Mouse (Mus musculus) liver, embryonic 14.5 days (tissue): Measurements from ENCODE around the gene Cftr. TPM values are rescaled to one million over a fixed set of nuclear protein-coding genes. Genes with fewer than 3 reads are reported as not detected.

ENCODE experiments used
- ATAC-seq: fragments of 200-750 bp; cut with Nextera tagmentation; 2 replicates; pipeline ENCODE4 v1.8.0; 2017; ENCODE audit warnings: moderate number of reproducible peaks, mild to moderate bottlenecking, moderate library complexity; ENCODE audit not compliant: insufficient read depth
- DNase-seq, 3 experiments: peaks; one replicate each; pipeline ENCODE4 v3.0.0-alpha.2; 2012 to 2013; ENCODE audit warnings: low read depth in 3 of 3, low spot score in 3 of 3
- H3K27ac ChIP-seq: fragments of 300-500 bp; sonication (generic); 2 replicates; pipeline ENCODE4 v1.5.1; 2014; ENCODE audit warnings: moderate library complexity, mild to moderate bottlenecking, control low read depth, inconsistent platforms
- H3K27me3 ChIP-seq: fragments of 300-500 bp; sonication (generic); 2 replicates; pipeline ENCODE4 v1.6.1; 2014; ENCODE audit warnings: mild to moderate bottlenecking, low read length, moderate library complexity; ENCODE audit not compliant: control insufficient read depth, insufficient read depth
- H3K36me3 ChIP-seq: fragments of 300-500 bp; sonication (generic); replicated peaks from 2 replicates; pipeline ENCODE4 v1.6.1; 2014; ENCODE audit warnings: low read depth; ENCODE audit not compliant: control insufficient read depth, insufficient read depth
- H3K4me1 ChIP-seq, 2 experiments: fragments of 200-500 bp in 1 of 2; fragments of 300-500 bp in 1 of 2; sonication (generic) in 1 of 2; replicated peaks; 2 replicates each; pipeline ENCODE4 v1.6.1; 2012 to 2014; ENCODE audit warnings: antibody characterized with exemption in 1 of 2, inconsistent platforms in 1 of 2, low read length in 1 of 2; ENCODE audit not compliant: control insufficient read depth in 2 of 2, insufficient read depth in 2 of 2
- H3K4me2 ChIP-seq: fragments of 300-500 bp; sonication (generic); 2 replicates; pipeline ENCODE4 v1.6.1; 2014; ENCODE audit warnings: low read depth, mild to moderate bottlenecking, control low read depth, moderate library complexity
- H3K4me3 ChIP-seq, 2 experiments: fragments of 200-500 bp in 1 of 2; fragments of 300-500 bp in 1 of 2; sonication (generic) in 1 of 2; 2 replicates each; pipeline ENCODE4 v1.5.1; 2012 to 2014; ENCODE audit warnings: low read depth in 2 of 2, low read length in 2 of 2, mild to moderate bottlenecking in 2 of 2, control low read depth in 1 of 2, inconsistent platforms in 1 of 2, moderate library complexity in 1 of 2; ENCODE audit not compliant: insufficient read depth in 1 of 2
- H3K9ac ChIP-seq: fragments of 300-500 bp; sonication (generic); replicated peaks from 2 replicates; pipeline ENCODE4 v1.6.1; 2014; ENCODE audit warnings: mild to moderate bottlenecking, control low read depth, moderate library complexity
- H3K9me3 ChIP-seq: fragments of 300-500 bp; sonication (generic); 2 replicates; pipeline ENCODE4 v1.6.1; 2016; ENCODE audit warnings: low read length, mixed read lengths; ENCODE audit not compliant: control insufficient read depth
- CTCF ChIP-seq: IDR thresholded peaks from 2 replicates; pipeline ENCODE4 v1.5.1; 2016; ENCODE audit warnings: antibody characterized with exemption, low read depth, control low read depth
- EP300 ChIP-seq: IDR thresholded peaks from 2 replicates; pipeline ENCODE4 v1.6.1; 2016; ENCODE audit warnings: antibody characterized with exemption, low read depth
- WGBS: fragments of 180-500 bp; shearing (Covaris S2); extraction: QIAGEN DNeasy Blood & Tissue Kit; methylation state at CpG from one replicate; pipeline ENCODE4 v1.1.7; 2014; ENCODE audit not compliant: insufficient replicate concordance; 5-methylcytosine and 5-hydroxymethylcytosine counted together
- polyA plus RNA-seq, 2 experiments: library from polyadenylated mRNA; depleted of rRNA in 1 of 2; stranded (reverse) in 1 of 2; unstranded in 1 of 2; fragments of >200 nt; fragmentation: Nextera tagmentation in 1 of 2; extraction: Ambion mirVana in 1 of 2; gene quantifications; 2 replicates each; pipeline versions ENCODE4 v1.2.1 to v1.2.3; 2012 to 2014

The Cftr gene
- polyA plus RNA-seq (2012; rRNA removed) (0.02 TPM in 2 replicates), polyA plus RNA-seq (2014; fragmentation: Nextera tagmentation; extraction: Ambion mirVana) (0.01 and 0.13 TPM in 2 replicates)

DNA sequence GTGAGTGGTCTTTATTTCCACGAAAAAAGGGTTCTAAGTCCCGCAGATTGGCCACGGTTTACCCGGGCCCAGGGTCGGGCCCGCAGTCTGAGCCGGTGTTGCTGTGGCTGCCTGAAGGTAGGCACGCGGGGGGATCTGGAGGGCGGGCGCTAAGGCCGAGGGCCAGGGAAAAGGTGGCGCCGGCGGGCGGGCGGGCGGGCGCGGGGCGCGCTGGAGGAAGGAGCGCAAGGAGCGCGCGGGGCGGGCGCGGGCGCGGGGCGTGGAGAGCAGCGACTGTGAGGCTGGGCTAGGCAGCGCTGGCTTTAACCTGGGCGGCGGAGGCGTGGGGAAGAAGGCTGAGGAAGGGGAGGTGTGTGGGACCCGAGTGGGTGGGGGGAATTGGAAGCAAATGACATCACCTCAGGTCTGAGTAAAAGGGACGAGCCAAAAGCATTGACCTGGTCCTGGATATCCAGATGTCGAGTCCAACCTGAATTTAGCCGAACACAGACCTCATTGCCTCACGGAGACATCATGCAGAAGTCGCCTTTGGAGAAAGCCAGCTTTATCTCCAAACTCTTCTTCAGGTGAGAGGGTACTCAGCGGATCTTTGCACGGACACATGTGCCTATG is at the start of gene Cftr:
Gene Cftr (plus strand): TSS at position 377 of the 612 bp plus-strand sequence.
- no peak for TF ChIP-seq EP300
- WGBS, result 1% methylated on average over 38 of the region's 45 CpGs
- no peak within 1 kb of the TSS for H3K9ac ChIP-seq
- ATAC-seq, result no peak
- no peaks in the 10 kb centered on the region for H3K36me3 ChIP-seq
- H3K4me2 ChIP-seq, result peak within 1 kb of the TSS; percentile 44
- H3K4me1 ChIP-seq, result no peaks in the 10 kb centered on the region
- H3K4me3 ChIP-seq, result peak within 1 kb of the TSS; percentile 14 to 29; a peak in 3 of 4 replicates
- no peak for DNase-seq
- H3K27ac ChIP-seq, result no peak within 1 kb of the TSS
- peaks cover 10% of the 10 kb centered on the region for H3K27me3 ChIP-seq
- no peaks in the 10 kb centered on the region for H3K9me3 ChIP-seq

GRCm38 (mm10) chr6:18127206-18127983 is 43.1 kb upstream of the Cftr start:
- H3K4me2 ChIP-seq, result no peak overlapping the region
- DNase-seq (no peak), ATAC-seq (no peak)
- H3K4me3 ChIP-seq, result no peak overlapping the region
- no peaks in the 10 kb centered on the region for H3K36me3 ChIP-seq
- no peaks in the 10 kb centered on the region for H3K9me3 ChIP-seq
- no peak overlapping the region for H3K27ac ChIP-seq
- H3K9ac ChIP-seq, result no peak overlapping the region
- WGBS, result 50% methylated on average over 2 of the region's 2 CpGs
- no peak for TF ChIP-seq CTCF
- TF ChIP-seq EP300, result no peak
- H3K4me1 ChIP-seq, result no peaks in the 10 kb centered on the region
- H3K27me3 ChIP-seq, result no peaks in the 10 kb centered on the region

GRCm38 (mm10) chr6:18128059-18128458 is 42.4 kb upstream of the Cftr start:
- no peaks in the 10 kb centered on the region for H3K4me1 ChIP-seq
- TF ChIP-seq EP300 (no peak), CTCF (no peak)
- H3K9me3 ChIP-seq, result no peaks in the 10 kb centered on the region
- 62% methylated on average over 4 of the region's 4 CpGs for WGBS
- no peak overlapping the region for H3K4me2 ChIP-seq
- DNase-seq (no peak), ATAC-seq (no peak)
- H3K27ac ChIP-seq, result no peak overlapping the region
- H3K36me3 ChIP-seq, result no peaks in the 10 kb centered on the region
- no peaks in the 10 kb centered on the region for H3K27me3 ChIP-seq
- H3K4me3 ChIP-seq, result no peak overlapping the region
- no peak overlapping the region for H3K9ac ChIP-seq

DNA sequence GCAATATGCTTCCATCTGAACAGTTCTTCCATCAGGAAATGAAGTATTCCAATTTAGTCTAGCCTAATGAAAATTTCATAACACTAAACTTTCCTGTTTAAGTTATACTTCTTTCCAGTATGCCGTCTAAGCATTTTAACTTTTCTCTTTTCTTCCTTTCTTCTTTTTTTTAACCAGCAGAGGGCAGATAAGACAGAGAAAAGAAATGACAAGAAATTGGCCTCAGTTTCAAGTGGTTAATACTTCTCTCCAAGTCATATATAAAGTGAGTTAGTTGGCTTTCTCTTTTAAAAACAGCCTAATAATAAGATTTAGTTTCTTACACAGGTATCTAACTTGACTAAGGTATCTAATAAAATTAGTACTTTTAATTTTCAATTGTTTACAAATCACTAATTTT is 35.2 kb upstream of the Cftr start:
- ATAC-seq, result no peak
- Histone ChIP-seq H3K4me3 (no peak overlapping the region), H3K36me3 (no peaks in the 10 kb centered on the region), H3K4me2 (no peak overlapping the region), H3K9ac (no peak overlapping the region), H3K9me3 (no peaks in the 10 kb centered on the region), H3K4me1 (no peaks in the 10 kb centered on the region), H3K27me3 (no peaks in the 10 kb centered on the region), H3K27ac (no peak overlapping the region)
- WGBS, result 35% methylated on average over 1 of the region's 1 CpGs
- DNase-seq, result no peak
- TF ChIP-seq EP300 (no peak), CTCF (no peak)

GRCm38 (mm10) chr6:18153031-18153430 is 17.5 kb upstream of the Cftr start:
- Histone ChIP-seq H3K9ac (no peak overlapping the region), H3K4me2 (no peak overlapping the region), H3K9me3 (no peaks in the 10 kb centered on the region), H3K36me3 (no peaks in the 10 kb centered on the region), H3K4me1 (no peaks in the 10 kb centered on the region), H3K27ac (no peak overlapping the region), H3K4me3 (no peak overlapping the region), H3K27me3 (no peaks in the 10 kb centered on the region)
- ATAC-seq, result no peak
- 56% methylated on average over 4 of the region's 4 CpGs for WGBS
- no peak for DNase-seq
- TF ChIP-seq EP300 (no peak), CTCF (no peak)
